Mouse (Mus musculus): ENCODE results near the gene Plch2.

Gene Plch2

GRCm38 (mm10) chr4:154986750-154987149 lies 69.8 kb downstream of the Plch2 start:
- no peak for DNase-seq (ENCODE audit: low read depth, low spot score)

GRCm38 (mm10) chr4:154986096-154986495 lies 70.5 kb downstream of the Plch2 start:
- DNase-seq (ENCODE audit: low read depth, low spot score) = peak; percentile 71

GRCm38 (mm10) chr4:154985151-154985777 lies 71.3 kb downstream of the Plch2 start:
- DNase-seq (ENCODE audit: low read depth, low spot score) = no peak

GRCm38 (mm10) chr4:154983767-154984166 lies 72.8 kb downstream of the Plch2 start:
- no peak for DNase-seq (ENCODE audit: low read depth, low spot score)

GRCm38 (mm10) chr4:154982247-154983120 lies 74.1 kb downstream of the Plch2 start:
- DNase-seq (ENCODE audit: low read depth, low spot score) = no peak

GRCm38 (mm10) chr4:154981530-154981929 lies 75.1 kb downstream of the Plch2 start:
- DNase-seq (ENCODE audit: low read depth, low spot score) = no peak

GRCm38 (mm10) chr4:154981076-154981475 lies 75.5 kb downstream of the Plch2 start:
- no peak for DNase-seq (ENCODE audit: low read depth, low spot score)

GRCm38 (mm10) chr4:154980110-154980509 lies 76.5 kb downstream of the Plch2 start:
- no peak for DNase-seq (ENCODE audit: low read depth, low spot score)

- DNase-seq (ENCODE audit: low read depth, low spot score) = no peak
Observed at GRCm38 (mm10) chr4:154974163-154974611, 82.4 kb downstream of the Plch2 start.

- no peak for DNase-seq (ENCODE audit: low read depth, low spot score)
Observed at GRCm38 (mm10) chr4:154972546-154972945, 84.0 kb downstream of the Plch2 start.

GRCm38 (mm10) chr4:154967173-154967572 lies 89.4 kb downstream of the Plch2 start:
- DNase-seq (ENCODE audit: low read depth, low spot score) = no peak

GRCm38 (mm10) chr4:154965856-154966255 lies 90.7 kb downstream of the Plch2 start:
- no peak for DNase-seq (ENCODE audit: low read depth, low spot score)

- DNase-seq (ENCODE audit: low read depth, low spot score) = no peak
Observed at GRCm38 (mm10) chr4:154964581-154965235, 91.9 kb downstream of the Plch2 start.

GRCm38 (mm10) chr4:154963901-154964580 lies 92.5 kb downstream of the Plch2 start, which contains the start of gene Pank4:
Pank4 (plus strand) TSS chr4:154964123.
- DNase-seq (ENCODE audit: low read depth, low spot score) = peak; percentile 83

- no peak for DNase-seq (ENCODE audit: low read depth, low spot score)
Observed at GRCm38 (mm10) chr4:154963190-154963836, 93.3 kb downstream of the Plch2 start.

GRCm38 (mm10) chr4:154962683-154963082 lies 93.9 kb downstream of the Plch2 start:
- no peak for DNase-seq (ENCODE audit: low read depth, low spot score)

- no peak for DNase-seq (ENCODE audit: low read depth, low spot score)
Observed at GRCm38 (mm10) chr4:154961911-154962310, 94.7 kb downstream of the Plch2 start.

GRCm38 (mm10) chr4:154961226-154961738 lies 95.3 kb downstream of the Plch2 start:
- DNase-seq (ENCODE audit: low read depth, low spot score) = no peak

- DNase-seq (ENCODE audit: low read depth, low spot score) = no peak
Observed at GRCm38 (mm10) chr4:154960690-154961225, 95.8 kb downstream of the Plch2 start, which contains the start of gene Hes5. Hes5 (plus strand) TSS chr4:154960923.

GRCm38 (mm10) chr4:154960021-154960689 lies 96.4 kb downstream of the Plch2 start:
- DNase-seq (ENCODE audit: low read depth, low spot score) = no peak
